Mouse (Mus musculus) heart, embryonic 16.5 days (tissue): ENCODE measurements at regions not wholly inside any gene's neighbourhood (a gene's known extent, or its start where the extent isn't known, plus 50 kb on each side); places are given as distances from the start of the nearest gene placed in this dataset.
A peak's percentile ranks its signal among the peaks of the same experiment; 100 is the strongest.
"Not testable (repeated sequence)": the region's sequence is repeated elsewhere in the genome, so short reads cannot be mapped to it uniquely, and the experiment has no call there.

Source experiments
- ATAC-seq: fragments of 200-750 bp; cut with Nextera tagmentation; replicated peaks from 2 replicates; pipeline ENCODE4 v1.8.0; 2017; ENCODE audit warnings: moderate number of reproducible peaks; ENCODE audit not compliant: insufficient read depth, low FRiP score; ENCODE audit errors: extremely low read depth
- H3K27ac ChIP-seq: fragments of 300-500 bp; sonication (generic); 2 replicates; pipeline ENCODE4 v1.5.1; 2014; ENCODE audit warnings: mild to moderate bottlenecking, low read length, control low read depth, moderate library complexity
- H3K27me3 ChIP-seq: fragments of 300-500 bp; sonication (generic); 2 replicates; pipeline ENCODE4 v1.6.1; 2014; ENCODE audit warnings: low read length, mixed read lengths; ENCODE audit not compliant: control insufficient read depth, insufficient read depth
- H3K36me3 ChIP-seq: fragments of 300-500 bp; sonication (generic); 2 replicates; pipeline ENCODE4 v1.6.1; 2014; ENCODE audit not compliant: control insufficient read depth, insufficient read depth
- H3K4me1 ChIP-seq: fragments of 300-500 bp; sonication (generic); 2 replicates; pipeline ENCODE4 v1.6.1; 2014; ENCODE audit warnings: low read length, mixed read lengths; ENCODE audit not compliant: control insufficient read depth, insufficient read depth
- H3K4me2 ChIP-seq: fragments of 300-500 bp; sonication (generic); 2 replicates; pipeline ENCODE4 v1.6.1; 2014; ENCODE audit warnings: low read depth, mild to moderate bottlenecking, control low read depth, low read length
- H3K4me3 ChIP-seq: fragments of 300-500 bp; sonication (generic); 2 replicates; pipeline ENCODE4 v1.5.1; 2014; ENCODE audit warnings: mild to moderate bottlenecking, control low read depth, low read length
- H3K9ac ChIP-seq: fragments of 300-500 bp; sonication (generic); 2 replicates; pipeline ENCODE4 v1.6.1; 2014; ENCODE audit warnings: low read length, control low read depth
- H3K9me3 ChIP-seq: fragments of 300-500 bp; sonication (generic); replicated peaks from 2 replicates; pipeline ENCODE4 v1.6.1; 2016; ENCODE audit warnings: low read length; ENCODE audit not compliant: control insufficient read depth
- WGBS: fragments of 180-500 bp; shearing (Covaris S2); extraction: QIAGEN DNeasy Blood & Tissue Kit; methylation state at CpG from one replicate; pipeline ENCODE4 v1.1.7; 2014; 5-methylcytosine and 5-hydroxymethylcytosine counted together

GRCm38 (mm10) chr11:111961047-111961837 is 820.8 kb upstream of the Sox9 start:
- H3K36me3 ChIP-seq, result no peaks in the 10 kb centered on the region
- no peaks in the 10 kb centered on the region for H3K9me3 ChIP-seq
- no peak overlapping the region for H3K4me2 ChIP-seq
- no peak for ATAC-seq
- H3K9ac ChIP-seq, result no peak overlapping the region
- no peak overlapping the region for H3K4me3 ChIP-seq
- no peak overlapping the region for H3K27ac ChIP-seq
- no peaks in the 10 kb centered on the region for H3K4me1 ChIP-seq
- WGBS, result 66% methylated on average over 10 of the region's 10 CpGs
- no peaks in the 10 kb centered on the region for H3K27me3 ChIP-seq

- no peak for ATAC-seq
- WGBS, result 55% methylated on average over 2 of the region's 2 CpGs
- no peak overlapping the region for H3K4me2 ChIP-seq
- H3K9me3 ChIP-seq, result no peaks in the 10 kb centered on the region
- H3K9ac ChIP-seq, result no peak overlapping the region
- no peaks in the 10 kb centered on the region for H3K36me3 ChIP-seq
- H3K27ac ChIP-seq, result no peak overlapping the region
- no peaks in the 10 kb centered on the region for H3K4me1 ChIP-seq
- H3K4me3 ChIP-seq, result no peak overlapping the region
- H3K27me3 ChIP-seq, result no peaks in the 10 kb centered on the region
Observed at GRCm38 (mm10) chr11:111961846-111962245, 820.2 kb upstream of the Sox9 start.

GRCm38 (mm10) chr11:111964066-111964465 is 818.0 kb upstream of the Sox9 start:
- Histone ChIP-seq H3K4me1 (no peaks in the 10 kb centered on the region), H3K9ac (no peak overlapping the region), H3K4me3 (no peak overlapping the region), H3K36me3 (no peaks in the 10 kb centered on the region), H3K9me3 (no peaks in the 10 kb centered on the region), H3K27ac (no peak overlapping the region), H3K4me2 (no peak overlapping the region), H3K27me3 (no peaks in the 10 kb centered on the region)
- no peak for ATAC-seq
- WGBS, result 84% methylated on average over 6 of the region's 6 CpGs

- Histone ChIP-seq H3K27ac (no peak overlapping the region), H3K4me3 (no peak overlapping the region), H3K4me2 (no peak overlapping the region), H3K9me3 (no peaks in the 10 kb centered on the region), H3K36me3 (no peaks in the 10 kb centered on the region), H3K9ac (no peak overlapping the region), H3K4me1 (no peaks in the 10 kb centered on the region), H3K27me3 (no peaks in the 10 kb centered on the region)
- WGBS, result 85% methylated on average over 3 of the region's 3 CpGs
- ATAC-seq, result no peak
Observed at GRCm38 (mm10) chr11:111966401-111966800, 815.6 kb upstream of the Sox9 start.

- WGBS, result 68% methylated on average over 4 of the region's 4 CpGs
- ATAC-seq, result no peak
- Histone ChIP-seq H3K9me3 (no peaks in the 10 kb centered on the region), H3K9ac (no peak overlapping the region), H3K4me2 (no peak overlapping the region), H3K27me3 (no peaks in the 10 kb centered on the region), H3K4me3 (no peak overlapping the region), H3K27ac (no peak overlapping the region), H3K36me3 (no peaks in the 10 kb centered on the region), H3K4me1 (no peaks in the 10 kb centered on the region)
Observed at GRCm38 (mm10) chr11:111971001-111971400, 811.0 kb upstream of the Sox9 start.

- no peak for ATAC-seq
- WGBS, result 76% methylated on average over 4 of the region's 4 CpGs
Observed at GRCm38 (mm10) chr11:111978667-111979066, 803.4 kb upstream of the Sox9 start.

GRCm38 (mm10) chr11:111996395-111996794 is 785.6 kb upstream of the Sox9 start:
- no peaks in the 10 kb centered on the region for H3K36me3 ChIP-seq
- no peak overlapping the region for H3K27ac ChIP-seq
- no peak overlapping the region for H3K4me2 ChIP-seq
- no peaks in the 10 kb centered on the region for H3K27me3 ChIP-seq
- no peak for ATAC-seq
- H3K4me1 ChIP-seq, result no peaks in the 10 kb centered on the region
- no peak overlapping the region for H3K9ac ChIP-seq
- H3K4me3 ChIP-seq, result no peak overlapping the region
- 69% methylated on average over 4 of the region's 4 CpGs for WGBS
- H3K9me3 ChIP-seq, result no peaks in the 10 kb centered on the region

More at GRCm38 (mm10) chr11:111978667-111979066, 803.4 kb upstream of the Sox9 start:
- no peak overlapping the region for H3K9ac ChIP-seq
- H3K4me2 ChIP-seq, result no peak overlapping the region
- no peak overlapping the region for H3K4me3 ChIP-seq
- H3K36me3 ChIP-seq, result no peaks in the 10 kb centered on the region
- no peaks in the 10 kb centered on the region for H3K27me3 ChIP-seq
- H3K4me1 ChIP-seq, result no peaks in the 10 kb centered on the region
- no peaks in the 10 kb centered on the region for H3K9me3 ChIP-seq
- H3K27ac ChIP-seq, result no peak overlapping the region

- H3K9me3 ChIP-seq, H3K9ac ChIP-seq, H3K4me3 ChIP-seq, H3K36me3 ChIP-seq, H3K4me1 ChIP-seq, H3K27ac ChIP-seq, H3K4me2 ChIP-seq, H3K27me3 ChIP-seq: not testable (repeated sequence)
- peak; percentile 49; the same call in 1 of the 2 replicates for ATAC-seq
- WGBS, result no CpG with 5 or more reads among the region's 2 CpGs
Observed at GRCm38 (mm10) chr11:112010848-112011247, 771.2 kb upstream of the Sox9 start.

- no peaks in the 10 kb centered on the region for H3K4me1 ChIP-seq
- H3K36me3 ChIP-seq, result no peaks in the 10 kb centered on the region
- H3K27ac ChIP-seq, result no peak overlapping the region
- H3K27me3 ChIP-seq, result no peaks in the 10 kb centered on the region
- H3K9me3 ChIP-seq, result no peaks in the 10 kb centered on the region
- ATAC-seq, result no peak
- H3K9ac ChIP-seq, result no peak overlapping the region
- 72% methylated on average over 3 of the region's 3 CpGs for WGBS
- H3K4me3 ChIP-seq, result no peak overlapping the region
- no peak overlapping the region for H3K4me2 ChIP-seq
Observed at GRCm38 (mm10) chr11:112017906-112018305, 764.1 kb upstream of the Sox9 start.
